Mouse (Mus musculus): ENCODE measurements around the gene Trim34a. TPM values are rescaled to one million over a fixed set of nuclear protein-coding genes. Genes with fewer than 3 reads are reported as not detected.
A peak's percentile ranks its signal among the peaks of the same experiment; 100 is the strongest.
"Not testable (repeated sequence)": the region's sequence is repeated elsewhere in the genome, so short reads cannot be mapped to it uniquely, and the experiment has no call there.

Trim34a gene
- 1 to 10 TPM; 1.1 to 2.0 TPM for total RNA-seq (2021)
- long read RNA-seq, experiment 1 = 0 reads
- long read RNA-seq, experiment 2, partial matches to known transcripts = 0 of 2 reads
- long read RNA-seq, experiment 2, other reads (novel, unspliced or antisense) = 0 of 2 reads

GRCm38 (mm10) chr7:104244287-104245181 lies at the start of gene Trim34a:
TSS of gene Trim34a (plus strand) at chr7:104244457.
- peak; percentile 77 for TF ChIP-seq CTCF (conservative IDR thresholded peaks at IDR 0.05)
- Histone ChIP-seq H3K4me3 (peak within 1 kb of the TSS; percentile 55), H3K27ac (peak within 1 kb of the TSS; percentile 55)
- DNase-seq (ENCODE audit: low spot score in 2 of 2) = peak in 1 of 2 experiments; percentile 0

GRCm38 (mm10) chr7:104195885-104196284 lies 48.4 kb upstream of the Trim34a start, which contains the start of gene Olfr649:
TSS of gene Olfr649 (minus strand) at chr7:104195985.
- DNase-seq (ENCODE audit: low spot score in 2 of 2) = no peak
- H3K4me3 ChIP-seq = no peak within 1 kb of the TSS
- no peak for TF ChIP-seq CTCF (conservative IDR thresholded peaks at IDR 0.05)
- H3K27ac ChIP-seq = no peak within 1 kb of the TSS

- peak in 1 of 2 experiments; percentile 62 for DNase-seq (ENCODE audit: low spot score in 2 of 2)
- no peak overlapping the region for H3K4me3 ChIP-seq
- TF ChIP-seq CTCF (conservative IDR thresholded peaks at IDR 0.05) = peak; percentile 97
- H3K27ac ChIP-seq = no peak overlapping the region
These were observed 44.4 kb upstream of the Trim34a start for GRCm38 (mm10) chr7:104199822-104200221.

- Histone ChIP-seq H3K4me3 (no peak overlapping the region), H3K27ac (no peak overlapping the region)
- no peak for TF ChIP-seq CTCF (conservative IDR thresholded peaks at IDR 0.05)
- no peak for DNase-seq (ENCODE audit: low spot score in 2 of 2)
These were observed 38.1 kb upstream of the Trim34a start for GRCm38 (mm10) chr7:104206197-104206596.

- Histone ChIP-seq H3K27ac (no peak overlapping the region), H3K4me3 (no peak overlapping the region)
- TF ChIP-seq CTCF (conservative IDR thresholded peaks at IDR 0.05) = no peak
- no peak for DNase-seq (ENCODE audit: low spot score in 2 of 2)
These were observed 28.2 kb upstream of the Trim34a start for GRCm38 (mm10) chr7:104216011-104216535.

- no peak overlapping the region for H3K4me3 ChIP-seq
- no peak for DNase-seq (ENCODE audit: low spot score in 2 of 2)
- no peak overlapping the region for H3K27ac ChIP-seq
- no peak for TF ChIP-seq CTCF (conservative IDR thresholded peaks at IDR 0.05)
These were observed 26.4 kb upstream of the Trim34a start for GRCm38 (mm10) chr7:104217881-104218280.

GRCm38 (mm10) chr7:104218701-104219569 lies 25.3 kb upstream of the Trim34a start, which contains the start of gene Trim6:
TSS of gene Trim6 (plus strand) at chr7:104218793.
- H3K27ac ChIP-seq = no peak within 1 kb of the TSS
- TF ChIP-seq CTCF (conservative IDR thresholded peaks at IDR 0.05) = no peak
- DNase-seq (ENCODE audit: low spot score in 2 of 2) = peak in 1 of 2 experiments; percentile 17
- peak within 1 kb of the TSS; percentile 43 for H3K4me3 ChIP-seq

- TF ChIP-seq CTCF (conservative IDR thresholded peaks at IDR 0.05) = peak; percentile 76
- peak in 1 of 2 experiments; percentile 17 for DNase-seq (ENCODE audit: low spot score in 2 of 2)
- Histone ChIP-seq H3K27ac (no peak overlapping the region), H3K4me3 (no peak overlapping the region)
These were observed 13.1 kb upstream of the Trim34a start for GRCm38 (mm10) chr7:104231203-104231602.

GRCm38 (mm10) chr7:104240857-104241256 lies 3.4 kb upstream of the Trim34a start:
- no peak overlapping the region for H3K27ac ChIP-seq
- DNase-seq (ENCODE audit: low spot score in 2 of 2) = no peak
- no peak overlapping the region for H3K4me3 ChIP-seq
- TF ChIP-seq CTCF (conservative IDR thresholded peaks at IDR 0.05) = no peak

GRCm38 (mm10) chr7:104243616-104244015 lies 641 bp upstream of the Trim34a start:
- no peak for TF ChIP-seq CTCF (conservative IDR thresholded peaks at IDR 0.05)
- no peak for DNase-seq (ENCODE audit: low spot score in 2 of 2)
- Histone ChIP-seq H3K4me3 (no peak overlapping the region), H3K27ac (no peak overlapping the region)

GRCm38 (mm10) chr7:104260380-104260779 lies 16.1 kb downstream of the Trim34a start:
- not testable (repeated sequence) for H3K4me3 ChIP-seq; H3K27ac ChIP-seq; DNase-seq (ENCODE audit: low spot score in 2 of 2)

GRCm38 (mm10) chr7:104265335-104265734 lies 21.1 kb downstream of the Trim34a start:
- not testable (repeated sequence) for DNase-seq (ENCODE audit: low spot score in 2 of 2); H3K4me3 ChIP-seq; H3K27ac ChIP-seq

- not testable (repeated sequence) for H3K4me3 ChIP-seq; H3K27ac ChIP-seq; DNase-seq (ENCODE audit: low spot score in 2 of 2)
These were observed 35.1 kb downstream of the Trim34a start for GRCm38 (mm10) chr7:104279361-104279760.

GRCm38 (mm10) chr7:104287576-104288443 lies 43.6 kb downstream of the Trim34a start, which contains the start of gene Trim5:
TSS of gene Trim5 (minus strand) at chr7:104288094.
- not testable (repeated sequence) for H3K27ac ChIP-seq; DNase-seq (ENCODE audit: low spot score in 2 of 2)
- peak within 1 kb of the TSS; percentile 33; the same call in 1 of the 2 replicates for H3K4me3 ChIP-seq

Data from layer of hippocampus, adult 2 months (tissue).